Mouse (Mus musculus) left cerebral cortex, adult 6 months (tissue): ENCODE results near the gene Chrdl2. TPM values are rescaled to one million over a fixed set of nuclear protein-coding genes. Genes with fewer than 3 reads are reported as not detected.

Experiments
- long read RNA-seq, 2 experiments: library from polyadenylated mRNA; unstranded; transcript quantifications; one replicate each; pipeline ENCODE4 v2.0.0; 2019 to 2020
- polyA plus RNA-seq: library from polyadenylated mRNA; unstranded; fragments of <200 nt; fragmentation: Nextera tagmentation; gene quantifications from 2 replicates; pipeline ENCODE4 v1.2.3, GENCODE M21; 2021

The Chrdl2 gene
- 0.08 and 0.13 TPM in 2 replicates for polyA plus RNA-seq
- long read RNA-seq, experiment 1, result 0 reads
- long read RNA-seq, experiment 2, result 0 reads

GRCm38 (mm10) chr7:100005790-100006189, at the start of gene Chrdl2:
Gene Chrdl2 (plus strand): TSS chr7:100006172.

GRCm38 (mm10) chr7:99980132-99980591, 25.8 kb upstream of the Chrdl2 start, which contains the start of gene Rnf169:
Gene Rnf169 (minus strand): TSS chr7:99980448.

Other genes starting within 250 kb of the Chrdl2 start
- not detected in 2 replicates for gene Olfr521, start 242.7 kb upstream of the Chrdl2 start, polyA plus RNA-seq
- 1.2 and 1.8 TPM in 2 replicates for gene Neu3, start 177.8 kb upstream of the Chrdl2 start, polyA plus RNA-seq
- 0.79 and 0.89 TPM in 2 replicates for gene Xrra1, start 147.1 kb upstream of the Chrdl2 start, polyA plus RNA-seq
- gene Spcs2, start 142.7 kb upstream of the Chrdl2 start, polyA plus RNA-seq, result 182 and 224 TPM in 2 replicates
- 11.6 and 12.7 TPM in 2 replicates for gene Rnf169, start 25.7 kb upstream of the Chrdl2 start, polyA plus RNA-seq
- gene Pold3, start 115.4 kb downstream of the Chrdl2 start, polyA plus RNA-seq, result 11.2 and 13.7 TPM in 2 replicates
- 12.5 and 14.5 TPM in 2 replicates for gene Lipt2, start 153.1 kb downstream of the Chrdl2 start, polyA plus RNA-seq
- 0.34 and 0.53 TPM in 2 replicates for gene Kcne3, start 170.3 kb downstream of the Chrdl2 start, polyA plus RNA-seq
- 31.4 and 44.0 TPM in 2 replicates for gene Pgm2l1, start 221.2 kb downstream of the Chrdl2 start, polyA plus RNA-seq